Mouse (Mus musculus): Measurements from ENCODE around the gene Plod3.
"Not testable (repeated sequence)": the region's sequence is repeated elsewhere in the genome, so short reads cannot be mapped to it uniquely, and the experiment has no call there.

- not testable (repeated sequence) for TF ChIP-seq CTCF, EP300 (IDR thresholded peaks at IDR 0.05; ENCODE audit: low read depth)
Measured at GRCm38 (mm10) chr5:136940029-136940428, 46.8 kb upstream of the Plod3 start.
